Mouse (Mus musculus): ENCODE data around the gene Cmss1.

Gene Cmss1

DNA sequence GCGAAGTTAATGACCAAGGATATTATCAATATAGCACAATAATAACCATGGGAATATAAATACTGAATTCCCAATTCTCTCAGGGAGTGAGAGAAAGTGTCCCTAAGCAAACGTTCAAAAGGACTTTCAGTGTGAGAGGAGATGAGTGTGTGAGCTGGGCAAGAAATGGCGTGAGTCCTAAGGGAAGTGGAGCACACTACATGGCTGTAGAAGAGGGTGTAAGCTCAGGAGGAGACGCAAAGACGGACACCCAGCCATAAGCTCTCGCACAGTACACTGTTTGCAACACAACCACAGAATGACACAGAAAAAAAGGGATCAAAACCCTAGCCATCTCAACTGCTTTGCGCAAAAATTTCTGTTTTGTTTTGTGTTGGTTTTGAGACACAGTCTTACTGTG is 93.1 kb downstream of the Cmss1 start:
- DNase-seq, result no peak

DNA sequence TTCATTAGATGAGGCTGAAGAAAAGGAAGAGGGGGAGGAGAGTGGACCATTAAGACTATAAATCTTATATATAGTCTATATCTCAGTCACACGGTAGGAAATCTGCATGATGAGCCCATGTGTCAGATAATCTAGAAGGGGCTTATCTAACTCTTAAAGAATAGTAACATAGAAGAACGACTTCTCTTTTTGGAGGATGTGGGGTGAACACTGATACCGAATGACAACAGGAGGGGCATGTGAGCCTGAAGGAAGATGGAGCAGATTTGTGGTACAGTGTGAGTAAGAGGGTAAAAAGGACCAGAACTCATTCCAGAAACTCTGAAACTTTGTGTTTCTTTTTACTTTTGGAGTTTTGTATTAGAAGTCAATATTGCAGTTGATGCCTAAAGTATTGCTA is 97.6 kb downstream of the Cmss1 start:
- no peak for DNase-seq

DNA sequence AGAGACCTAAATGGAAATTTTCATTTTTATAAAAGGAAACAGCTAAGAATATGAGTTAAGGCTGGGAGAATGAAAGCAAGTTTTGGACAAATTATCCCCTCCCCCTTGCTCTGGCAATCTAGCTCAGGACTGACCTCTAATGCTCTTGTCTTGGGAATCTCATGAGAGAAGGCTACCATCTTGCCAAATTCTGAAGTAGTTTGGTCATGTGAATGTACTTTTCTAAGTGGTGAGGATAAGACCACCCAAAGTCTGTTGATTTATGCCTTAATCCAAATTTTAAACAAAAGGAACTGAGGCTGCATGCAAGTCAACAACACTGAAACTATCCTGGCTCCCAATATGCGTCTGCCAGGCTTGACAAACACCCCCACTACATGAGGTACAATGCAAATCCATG is 98.3 kb downstream of the Cmss1 start:
- DNase-seq, result no peak

DNA sequence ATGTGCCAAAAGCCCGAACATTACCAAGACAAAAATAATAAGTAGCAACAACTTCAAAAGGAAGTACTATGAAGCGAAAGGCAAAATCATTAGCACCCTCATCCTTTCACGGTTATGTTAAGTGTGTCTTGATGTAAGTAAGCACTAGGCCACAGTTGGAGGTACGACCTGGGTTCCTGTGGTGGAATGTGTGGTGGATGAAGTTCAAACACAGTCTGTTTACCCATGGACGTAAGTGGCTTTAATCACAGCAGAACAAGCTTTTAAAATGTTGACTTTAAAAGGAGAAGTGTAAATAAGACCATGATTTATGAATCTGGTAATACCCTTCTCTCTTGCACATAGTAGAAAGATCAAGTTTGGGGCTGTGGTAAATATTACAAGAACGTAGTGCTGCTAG is 100.5 kb downstream of the Cmss1 start:
- DNase-seq, result peak in 1 of 2 experiments; percentile 48

DNA sequence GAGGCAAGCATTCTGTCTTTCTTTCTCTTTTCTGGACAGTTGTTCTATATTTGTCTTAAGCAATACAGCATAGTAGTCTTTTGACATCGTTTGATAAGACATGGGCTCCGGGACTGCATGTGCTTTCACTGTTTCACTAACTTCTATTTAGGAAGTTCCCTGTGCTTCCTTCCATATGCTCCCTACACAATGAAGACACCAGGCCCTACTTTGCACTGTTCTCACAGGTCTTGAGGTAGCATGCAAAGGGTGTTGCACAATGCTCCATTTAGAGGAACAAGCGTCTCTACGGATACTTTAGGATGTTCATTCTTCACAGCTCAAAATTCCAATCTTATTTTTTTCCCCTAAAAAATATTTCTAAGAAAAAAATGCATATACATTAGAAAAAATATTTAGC is 101.9 kb downstream of the Cmss1 start:
- no peak for DNase-seq

- DNase-seq, result no peak
Measured at GRCm38 (mm10) chr16:57502761-57503160, 103.9 kb downstream of the Cmss1 start.

GRCm38 (mm10) chr16:57502230-57502629 is 104.4 kb downstream of the Cmss1 start:
- DNase-seq, result no peak

DNA sequence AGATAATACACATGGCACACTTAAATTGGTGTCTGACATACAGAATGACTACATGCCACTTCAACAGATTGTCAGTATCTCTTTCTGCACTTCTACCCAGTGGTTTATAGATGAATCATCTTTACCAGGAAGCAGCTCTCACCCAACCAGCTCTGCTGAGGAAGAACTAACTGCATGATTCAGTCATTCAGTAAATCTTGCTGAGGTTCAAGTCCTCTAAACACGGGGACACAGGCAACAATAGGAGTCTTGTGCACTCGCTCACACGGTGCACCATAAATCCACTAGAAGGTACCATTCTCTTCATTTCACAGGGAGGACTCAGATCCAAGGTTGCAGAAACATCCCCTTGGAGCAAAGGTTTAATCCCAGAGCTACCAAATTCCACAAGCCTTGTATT is 105.8 kb downstream of the Cmss1 start:
- no peak for DNase-seq

- DNase-seq, result peak; percentile 44 to 70
Measured at GRCm38 (mm10) chr16:57496437-57497173, 110.1 kb downstream of the Cmss1 start.

GRCm38 (mm10) chr16:57495476-57496203 is 111.0 kb downstream of the Cmss1 start:
- DNase-seq, result no peak

DNA sequence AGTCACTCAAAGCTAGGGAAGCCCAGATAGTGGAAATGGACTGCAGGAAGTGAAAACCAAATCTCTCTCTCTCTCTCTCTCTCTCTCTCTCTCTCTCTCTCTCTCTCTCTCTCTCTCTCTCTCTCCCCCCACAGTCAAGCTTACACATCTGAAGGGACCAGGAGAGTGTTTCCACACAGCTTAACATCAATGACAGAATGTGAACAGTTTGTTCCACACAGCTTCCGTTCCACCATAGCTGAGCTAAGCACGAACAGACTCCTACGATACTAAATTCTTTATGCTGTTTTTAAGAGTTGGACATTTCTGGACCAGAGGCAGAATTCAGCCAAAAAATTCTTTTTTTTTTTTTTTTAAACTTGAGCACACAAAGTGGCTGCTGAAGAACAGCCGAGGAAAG is 114.8 kb downstream of the Cmss1 start:
- no peak for DNase-seq

DNA sequence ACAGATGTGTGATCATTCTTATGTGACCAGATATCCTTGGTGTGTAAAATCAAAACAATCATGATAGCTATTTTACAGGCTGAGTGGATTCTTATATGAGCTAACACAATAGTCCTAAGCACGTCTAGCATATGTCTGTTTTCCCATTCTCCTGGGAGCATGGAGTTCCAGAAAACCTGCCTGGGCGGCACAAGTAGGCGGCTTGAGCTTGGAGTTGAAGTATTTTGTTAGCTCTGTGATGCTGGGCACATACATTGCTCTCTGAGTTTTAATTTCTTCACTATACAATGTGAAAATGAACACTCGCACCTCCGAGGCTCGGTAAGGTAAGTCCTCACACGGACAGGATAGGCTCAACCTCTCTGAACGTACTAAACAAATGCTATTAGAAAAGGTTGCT is 116.0 kb downstream of the Cmss1 start:
- DNase-seq, result no peak

GRCm38 (mm10) chr16:57488661-57489060 is 118.0 kb downstream of the Cmss1 start:
- no peak for DNase-seq

- DNase-seq, result no peak
Measured at GRCm38 (mm10) chr16:57486266-57486665, 120.4 kb downstream of the Cmss1 start.

DNA sequence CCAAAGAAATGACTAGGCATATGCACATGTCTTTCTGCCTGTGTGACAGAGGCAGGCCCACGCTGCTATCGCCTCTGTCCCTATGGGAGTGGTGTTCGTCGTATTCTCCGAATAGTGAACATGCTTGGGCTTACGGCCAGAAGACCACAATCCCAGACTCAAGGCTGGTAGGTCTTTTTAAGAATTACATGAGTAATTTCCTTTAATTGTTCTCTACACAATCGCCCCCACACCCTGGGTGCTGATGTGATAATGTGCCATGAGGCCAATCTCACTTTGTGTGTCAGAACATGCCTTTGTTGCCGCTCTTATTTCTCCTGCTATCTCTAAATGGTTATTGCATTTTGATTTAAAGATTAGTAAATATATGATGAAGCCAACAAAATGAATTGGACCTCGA is 121.4 kb downstream of the Cmss1 start:
- peak; percentile 46 to 47 for DNase-seq

DNA sequence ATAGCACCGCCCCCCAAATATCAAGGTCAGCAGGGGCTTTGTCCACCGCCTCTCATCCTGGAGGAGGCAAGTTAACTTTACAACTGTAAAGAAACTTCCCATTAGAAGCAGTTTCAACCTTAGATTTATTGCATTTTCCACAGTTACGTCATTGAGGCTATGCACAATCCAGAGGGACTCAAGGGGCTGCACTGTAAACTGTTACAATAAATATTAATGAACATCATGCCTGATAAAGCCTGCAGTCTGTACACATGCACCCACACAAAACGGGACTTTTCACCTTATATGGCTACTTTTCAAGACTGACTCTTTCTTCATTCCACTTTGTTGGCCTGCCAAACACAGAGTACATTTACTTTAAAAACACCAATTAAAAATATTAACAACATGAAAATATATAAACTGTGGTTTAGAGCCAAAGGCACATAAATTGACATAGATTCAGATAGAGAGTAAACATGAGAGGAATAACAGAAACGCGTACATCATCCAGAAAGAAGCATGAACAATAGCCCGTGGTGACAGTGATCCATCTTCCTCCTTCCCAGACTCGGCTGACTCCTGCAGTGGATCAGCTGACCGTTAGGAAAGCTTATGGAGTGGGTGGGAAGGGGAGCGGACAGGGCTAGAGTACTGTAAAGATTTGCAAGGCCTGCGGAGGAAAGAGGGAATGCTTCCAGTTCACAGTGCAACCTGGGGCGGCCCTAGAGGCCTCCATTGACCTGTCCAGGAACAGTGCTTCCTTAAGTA is 122.4 kb downstream of the Cmss1 start:
- peak in 1 of 2 experiments; percentile 57 for DNase-seq

- no peak for DNase-seq
Measured at GRCm38 (mm10) chr16:57483503-57483902, 123.2 kb downstream of the Cmss1 start.

GRCm38 (mm10) chr16:57482911-57483310 is 123.8 kb downstream of the Cmss1 start:
- DNase-seq, result no peak

DNA sequence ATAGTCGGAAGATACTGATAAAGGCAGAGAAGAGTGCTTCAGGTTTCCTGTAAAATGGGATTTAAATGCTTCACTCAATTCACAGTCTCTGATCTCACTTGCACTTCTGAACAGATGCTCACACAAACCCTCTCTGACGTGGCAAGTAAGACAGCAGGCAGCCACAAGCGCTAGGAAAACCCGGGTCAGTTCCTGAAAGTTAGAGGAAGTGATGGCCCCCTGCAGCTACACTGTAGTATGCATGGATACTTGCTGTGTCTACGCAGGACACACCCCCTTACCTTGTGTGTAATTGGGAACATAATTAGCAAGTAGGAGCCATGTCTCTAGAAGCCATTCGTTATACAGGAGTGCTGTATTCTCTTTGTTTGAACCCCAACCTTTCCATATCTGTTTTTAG is 124.4 kb downstream of the Cmss1 start:
- no peak for DNase-seq

DNA sequence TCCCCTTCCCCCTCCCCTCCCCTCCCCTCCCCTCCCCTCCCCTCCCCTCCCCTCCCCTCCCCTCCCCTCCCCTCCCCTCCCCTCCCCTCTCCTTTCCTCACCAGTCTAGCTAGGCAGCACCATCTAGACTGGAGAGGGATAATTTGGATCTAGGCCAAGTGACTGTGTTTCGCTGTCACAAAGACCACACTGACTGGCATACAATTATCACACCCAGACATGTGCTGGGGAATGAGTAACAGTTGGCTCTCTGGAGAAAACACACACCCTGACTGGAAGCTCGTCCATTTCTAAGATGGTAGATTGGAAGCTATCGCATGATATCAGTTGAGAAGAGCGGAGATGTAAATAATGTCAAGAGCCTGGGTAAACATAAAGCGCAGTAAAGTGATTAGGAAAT is 126.9 kb downstream of the Cmss1 start:
- no peak for DNase-seq

- no peak for DNase-seq
Measured at GRCm38 (mm10) chr16:57478451-57478850, 128.2 kb downstream of the Cmss1 start.

- DNase-seq, result no peak
Measured at GRCm38 (mm10) chr16:57473415-57474085, 133.1 kb downstream of the Cmss1 start.

DNA sequence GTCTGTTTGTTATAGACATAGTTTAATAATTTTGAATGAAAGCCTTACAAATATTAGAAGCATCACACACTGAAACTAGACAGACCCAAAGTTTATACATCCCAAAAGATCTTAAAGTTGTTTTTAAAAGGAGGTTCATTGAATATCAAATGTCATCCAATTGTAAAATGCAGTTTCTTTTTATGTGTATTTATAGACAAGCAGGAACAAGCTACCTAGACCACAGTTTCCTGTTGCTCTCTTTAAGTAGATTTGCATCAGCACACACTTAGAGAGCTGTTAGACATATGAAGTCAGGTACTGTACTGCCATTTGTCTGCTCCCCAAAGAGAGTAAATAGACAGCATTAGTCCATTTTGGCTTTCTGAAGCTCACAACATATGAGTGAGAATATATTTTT is 135.6 kb downstream of the Cmss1 start:
- no peak for DNase-seq
